Mouse (Mus musculus) left cerebral cortex, postnatal 36 days (tissue): Measurements from ENCODE around the gene Fgf8. TPM values are rescaled to one million over a fixed set of nuclear protein-coding genes. Genes with fewer than 3 reads are reported as not detected.

Experiments used
- total RNA-seq, 2 experiments: library from RNA; stranded (reverse); gene quantifications; 2 replicates each; pipeline ENCODE4 v1.2.3; 2021

Gene Fgf8
- total RNA-seq, 2 experiments from 2014 or later, result not detected

Other genes starting within 250 kb of the Fgf8 start
- gene Poll, start 182.4 kb downstream of the Fgf8 start, total RNA-seq, result 1 to 10 TPM; 9.0 to 9.8 TPM
- 10 to 100 TPM; 74.2 to 75.2 TPM for gene Gm17018, start 182.3 kb downstream of the Fgf8 start, total RNA-seq
- gene Fbxw4, start 82.6 kb downstream of the Fgf8 start, total RNA-seq, result 10 to 100 TPM; 34.4 to 35.9 TPM
- 1 to 10 TPM; 5.4 to 5.8 TPM for gene Npm3, start 6.7 kb upstream of the Fgf8 start, total RNA-seq
- gene Mgea5, start 40.9 kb upstream of the Fgf8 start, total RNA-seq, result 100 to 1,000 TPM; 143 to 168 TPM
- 100 to 1,000 TPM; 134 to 147 TPM for gene Kcnip2, start 73.1 kb upstream of the Fgf8 start, total RNA-seq